Mouse (Mus musculus): ENCODE measurements around the gene Ccdc81. TPM values are rescaled to one million over a fixed set of nuclear protein-coding genes. Genes with fewer than 3 reads are reported as not detected.

The Ccdc81 gene
- not detected for total RNA-seq (2023)

GRCm38 (mm10) chr7:89903442-89904343 is at the start of gene Ccdc81:
Gene Ccdc81 (minus strand): TSS chr7:89903629.

GRCm38 (mm10) chr7:89940571-89941463 is 37.4 kb upstream of the Ccdc81 start, which contains the start of gene Hikeshi:
Gene Hikeshi (minus strand): TSS chr7:89941204.

Other genes with a start within 250 kb of the Ccdc81 start
- gene Hikeshi, start 37.6 kb upstream of the Ccdc81 start, total RNA-seq (2023), result 36.9 TPM
- gene Eed, start 77.4 kb upstream of the Ccdc81 start, total RNA-seq (2023), result 167 TPM
- 228 TPM for gene Picalm, start 226.6 kb upstream of the Ccdc81 start, total RNA-seq (2023)

Data from CD4-positive naive resting alpha-beta T cell, adult 76 days (primary cell).